Mouse (Mus musculus) G1E (cell line): ENCODE measurements around the gene Pde4d.

Experiments
- POLR2AphosphoS5 ChIP-seq: IDR thresholded peaks from 2 replicates; pipeline ENCODE4 v1.6.1; 2012; ENCODE audit warnings: low read depth, low read length, inconsistent platforms; ENCODE audit not compliant: insufficient replicate concordance
- TAL1 ChIP-seq: conservative IDR thresholded peaks from 2 replicates; pipeline ENCODE4 v1.6.1; 2012; ENCODE audit warnings: low read depth, low read length, inconsistent platforms, mixed read lengths

DNA sequence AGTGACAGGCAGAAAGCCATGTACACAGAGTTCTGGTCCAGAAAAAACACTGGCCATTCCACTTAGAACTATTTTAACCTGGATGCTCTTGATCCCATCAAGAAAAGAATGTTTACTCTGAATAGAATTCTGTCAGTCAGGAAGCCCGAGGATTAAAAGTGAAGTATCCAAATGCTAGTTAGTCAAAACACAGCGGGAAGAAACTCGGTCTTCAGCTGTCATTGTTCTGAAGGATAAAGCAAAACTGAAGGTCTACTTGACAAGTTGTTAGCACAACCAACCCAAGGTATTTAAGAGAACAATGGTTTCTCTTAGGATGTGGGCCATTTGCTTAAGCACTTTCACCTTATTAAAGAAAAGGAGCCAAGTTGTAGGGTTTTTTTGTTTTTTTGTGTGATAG, 1327.2 kb downstream of the Pde4d start:
- TF ChIP-seq POLR2AphosphoS5: no peak
- no peak for TF ChIP-seq TAL1
